Mouse (Mus musculus) ovary, adult 10 weeks (tissue): Measurements from ENCODE around the gene Olfr958. TPM values are rescaled to one million over a fixed set of nuclear protein-coding genes. Genes with fewer than 3 reads are reported as not detected.

ENCODE experiments used
- polyA plus RNA-seq: library from polyadenylated mRNA; stranded (reverse); fragments of 350-450 nt; fragmentation: Illumina TruSeq; extraction: RNeasy Lipid Tissue Mini Kit (QIAGEN cat#74804); gene quantifications from one replicate; pipeline ENCODE4 v1.2.3, GENCODE M21; 2014

Olfr958 gene
- not detected for polyA plus RNA-seq

DNA sequence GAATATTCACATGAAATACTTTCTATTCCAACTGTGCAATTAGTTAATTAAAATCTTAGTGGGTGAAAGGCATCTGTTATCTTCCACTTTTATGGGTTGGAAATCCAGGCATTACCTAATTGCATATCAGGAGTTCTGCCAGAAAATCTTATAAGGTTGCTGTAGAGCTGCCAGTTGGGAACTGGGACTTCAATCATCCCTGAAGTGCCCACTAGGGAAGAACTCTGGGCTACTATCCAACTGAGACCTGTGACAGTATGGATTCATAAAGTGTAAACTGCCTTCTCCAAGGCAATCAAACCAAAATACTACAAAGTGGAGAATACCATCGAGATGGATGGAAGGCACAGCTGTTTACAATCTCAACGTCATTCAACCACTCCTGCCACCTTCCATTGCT lies at the start of gene Olfr958:
Gene Olfr958 (minus strand): TSS at position 109 of the 400 bp plus-strand sequence.

DNA sequence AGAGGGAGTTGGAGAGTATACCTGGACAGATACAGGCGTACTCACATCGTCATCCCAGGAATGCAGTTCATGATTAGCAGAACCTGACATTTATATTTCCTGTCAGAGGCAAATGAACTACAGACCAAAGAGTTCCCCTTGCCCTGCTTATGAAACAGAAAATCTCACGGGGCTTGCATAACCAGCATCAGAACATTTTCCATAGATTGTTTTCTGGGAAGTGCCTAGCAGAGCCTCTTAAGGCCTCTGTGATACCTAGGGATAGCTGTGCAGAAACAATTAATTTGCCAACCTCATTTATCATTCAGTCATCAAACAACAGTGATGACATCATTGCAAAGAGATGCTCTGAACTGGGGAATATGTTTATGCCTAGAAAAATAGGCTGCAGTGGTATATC lies 21.6 kb upstream of the Olfr958 start, which contains the start of gene Olfr959:
Gene Olfr959 (minus strand): TSS at position 101 of the 400 bp plus-strand sequence.

DNA sequence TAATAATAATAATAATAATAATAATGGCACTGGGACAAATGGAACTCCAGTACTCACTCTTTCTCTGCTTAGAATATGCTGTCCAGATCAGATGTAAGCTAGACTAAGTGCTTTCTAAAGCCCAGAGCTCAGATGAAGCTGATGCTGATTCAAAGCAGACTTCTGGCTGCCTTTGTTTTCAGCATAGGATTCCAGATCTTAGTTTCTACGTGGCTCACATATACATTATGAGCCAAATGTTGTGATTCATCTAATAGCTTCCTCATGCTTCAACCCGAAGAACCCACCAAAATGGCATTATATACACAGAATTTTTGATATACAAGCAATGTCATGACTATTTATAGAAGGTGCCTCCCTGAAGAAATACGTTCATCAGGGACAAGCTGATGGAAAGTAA lies 38.3 kb downstream of the Olfr958 start, which contains the start of gene Olfr957:
Gene Olfr957 (minus strand): TSS at position 279 of the 400 bp plus-strand sequence.

Other genes with a start within 250 kb of the Olfr958 start
- not detected for gene Olfr948, start 228.0 kb downstream of the Olfr958 start, polyA plus RNA-seq
- gene Olfr951, start 166.6 kb downstream of the Olfr958 start, polyA plus RNA-seq: not detected
- not detected for gene Olfr952, start 126.9 kb downstream of the Olfr958 start, polyA plus RNA-seq
- gene Olfr954, start 97.4 kb downstream of the Olfr958 start, polyA plus RNA-seq: not detected
- not detected for gene Olfr955, start 82.1 kb downstream of the Olfr958 start, polyA plus RNA-seq
- gene Olfr44, start 60.1 kb downstream of the Olfr958 start, polyA plus RNA-seq: not detected
- gene Olfr957, start 38.2 kb downstream of the Olfr958 start, polyA plus RNA-seq: not detected
- not detected for gene Olfr959, start 21.5 kb upstream of the Olfr958 start, polyA plus RNA-seq
- gene AW551984, start 50.3 kb upstream of the Olfr958 start, polyA plus RNA-seq: 5.8 TPM
- not detected for gene Olfr148, start 56.6 kb upstream of the Olfr958 start, polyA plus RNA-seq
- gene Olfr960, start 67.3 kb upstream of the Olfr958 start, polyA plus RNA-seq: not detected
- gene Olfr961, start 91.0 kb upstream of the Olfr958 start, polyA plus RNA-seq: not detected
- not detected for gene Olfr963, start 113.2 kb upstream of the Olfr958 start, polyA plus RNA-seq
- gene Olfr149, start 153.1 kb upstream of the Olfr958 start, polyA plus RNA-seq: not detected
- not detected for gene Olfr965, start 157.3 kb upstream of the Olfr958 start, polyA plus RNA-seq
- not detected for gene Olfr150, start 176.9 kb upstream of the Olfr958 start, polyA plus RNA-seq
- gene Olfr967, start 192.2 kb upstream of the Olfr958 start, polyA plus RNA-seq: not detected
- not detected for gene Olfr968, start 229.2 kb upstream of the Olfr958 start, polyA plus RNA-seq
- not detected for gene Olfr969, start 236.9 kb upstream of the Olfr958 start, polyA plus RNA-seq